Mouse (Mus musculus) CD8-positive naive resting alpha-beta T cell, adult 2 months (primary cell): Measurements from ENCODE around the gene Sqstm1.

ENCODE experiments used
- DNase-seq, 2 experiments: peaks; one replicate each; pipeline ENCODE4 v3.0.0; 2022; ENCODE audit warnings: low read depth in 2 of 2, low spot score in 2 of 2

Gene Sqstm1

DNA sequence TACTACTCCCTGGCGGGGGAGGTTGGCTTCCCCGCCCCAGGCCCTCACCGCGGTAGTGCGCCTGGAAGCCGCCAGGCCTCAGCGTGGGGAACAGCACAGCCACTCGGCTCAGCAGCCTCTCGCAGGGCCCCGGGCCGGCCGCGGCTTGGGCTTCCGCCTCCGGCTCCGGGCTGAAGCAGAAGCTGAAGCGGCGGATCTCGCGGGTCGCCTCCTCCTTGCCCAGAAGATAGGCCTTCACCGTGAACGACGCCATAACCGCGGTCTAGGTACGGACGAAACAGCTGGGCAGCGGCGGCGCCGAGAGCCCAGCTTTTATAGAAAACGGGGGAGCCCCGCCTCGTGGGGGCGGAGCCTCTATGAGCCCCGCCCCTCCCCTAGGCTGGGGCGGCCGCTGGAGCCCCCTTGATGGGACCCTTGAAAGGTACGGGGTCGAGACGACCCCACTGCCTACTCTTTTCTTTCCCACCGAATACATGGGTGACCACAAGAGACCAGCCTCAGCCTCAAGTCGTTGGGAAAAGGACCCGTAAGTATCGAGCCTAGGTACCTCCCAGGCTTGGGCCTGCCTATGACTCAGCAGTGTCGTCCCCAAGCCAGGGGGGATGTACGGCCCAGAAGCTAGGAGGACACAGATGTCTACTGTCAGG lies at the start of gene Sqstm1, which contains the start of gene Mgat4b:
Gene Sqstm1, minus strand, starts transcription at position 323 of the 647 bp plus-strand sequence.
Gene Mgat4b, plus strand, starts transcription at position 386 of the 647 bp plus-strand sequence.
- peak; percentile 79 to 84 for DNase-seq

DNA sequence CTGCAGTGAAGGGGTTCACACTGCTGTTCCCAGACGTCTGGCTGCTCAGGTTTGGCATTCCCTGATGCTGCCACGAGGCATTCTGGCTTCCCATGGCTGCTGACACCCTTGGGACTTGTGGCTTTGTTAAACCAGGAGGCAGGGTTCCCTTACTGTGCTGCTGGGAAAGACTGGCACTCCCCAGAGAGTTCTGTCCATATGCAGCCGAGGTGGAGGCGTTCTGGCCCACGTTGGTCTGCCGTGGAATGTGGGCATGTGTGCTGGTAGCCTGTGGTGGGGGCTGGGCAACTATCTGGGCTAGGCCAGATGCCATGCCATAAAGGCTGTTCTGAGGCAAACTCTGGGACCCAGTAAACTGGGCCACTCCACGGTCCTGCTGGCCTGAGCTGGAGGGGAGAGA lies 47.7 kb upstream of the Sqstm1 start:
- no peak for DNase-seq

GRCm38 (mm10) chr11:50256615-50257014 lies 46.0 kb upstream of the Sqstm1 start:
- DNase-seq, result no peak

DNA sequence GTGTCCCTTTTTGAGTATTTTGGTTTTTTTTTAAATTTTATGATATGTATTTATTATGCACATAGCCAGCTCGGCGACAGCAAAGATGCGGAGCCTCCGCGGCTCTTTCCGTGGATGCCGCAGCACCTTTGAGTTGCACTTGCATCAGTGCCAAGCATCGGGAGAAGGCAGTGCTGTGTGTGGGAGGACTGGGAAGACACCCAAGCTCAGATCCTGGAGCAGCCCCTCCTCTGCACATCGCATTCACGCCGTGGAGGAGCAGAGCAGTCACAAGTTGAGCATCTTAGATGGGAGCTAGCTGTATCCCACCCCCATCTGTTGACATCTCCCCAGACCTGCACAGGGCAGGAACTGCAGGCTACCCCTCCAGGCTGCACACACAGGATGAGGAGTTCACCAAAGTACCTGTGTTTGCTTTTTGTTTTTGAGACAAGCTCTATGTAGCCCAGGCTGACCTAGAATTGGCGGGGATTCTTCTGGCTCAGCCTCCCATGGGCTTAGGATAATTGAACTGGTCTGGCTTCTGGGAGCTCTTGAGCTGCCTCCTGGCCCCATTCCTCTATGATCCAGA lies 43.5 kb upstream of the Sqstm1 start:
- no peak for DNase-seq

DNA sequence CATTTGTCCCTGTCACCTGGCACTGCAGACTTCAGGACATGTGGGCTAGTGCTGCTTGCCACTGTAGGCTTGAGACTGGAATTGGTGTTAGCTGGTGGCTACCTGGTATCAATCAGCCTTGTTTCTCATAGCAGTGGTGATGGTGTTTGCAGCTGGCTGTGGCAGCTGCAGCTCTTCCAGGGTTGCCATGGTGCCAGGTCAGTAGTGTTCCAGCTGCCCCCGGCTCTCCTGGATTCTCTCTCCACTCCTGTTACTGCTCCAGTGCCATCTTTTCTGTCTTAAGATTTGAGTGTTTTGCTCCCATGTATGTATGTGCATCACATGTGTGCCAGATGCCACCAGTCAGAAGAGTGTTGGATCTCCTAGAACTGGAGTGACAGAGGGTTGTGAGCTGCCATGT lies 42.8 kb upstream of the Sqstm1 start:
- no peak for DNase-seq

DNA sequence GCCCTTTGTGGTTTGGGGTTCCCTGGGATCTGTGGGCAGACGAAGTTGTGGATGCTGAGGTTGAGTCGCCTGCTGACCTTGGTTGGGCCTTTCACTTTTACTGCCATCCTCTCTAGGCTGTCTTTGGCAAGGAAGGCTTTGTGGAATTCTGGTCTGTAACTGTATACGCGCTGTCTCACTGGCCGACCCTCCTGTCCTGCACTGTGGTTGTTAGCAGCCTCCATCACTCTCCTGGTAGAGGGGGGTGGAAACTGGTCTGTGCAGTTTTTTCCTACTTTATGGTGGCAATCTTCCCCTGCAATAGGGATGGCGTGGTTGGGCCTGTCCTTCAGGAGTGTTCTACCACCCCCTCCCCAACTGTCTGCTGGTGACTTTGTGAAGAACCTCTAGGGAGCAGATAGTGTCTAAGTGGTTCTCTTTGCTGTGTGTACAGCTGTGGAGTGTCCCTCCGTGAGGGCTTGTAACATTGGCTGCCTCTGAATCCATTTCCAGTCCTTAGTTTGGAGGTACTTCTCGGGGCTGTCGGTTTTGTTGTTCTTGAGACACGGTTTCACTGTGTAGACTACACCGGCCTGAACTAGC lies 42.1 kb upstream of the Sqstm1 start:
- DNase-seq, result no peak

DNA sequence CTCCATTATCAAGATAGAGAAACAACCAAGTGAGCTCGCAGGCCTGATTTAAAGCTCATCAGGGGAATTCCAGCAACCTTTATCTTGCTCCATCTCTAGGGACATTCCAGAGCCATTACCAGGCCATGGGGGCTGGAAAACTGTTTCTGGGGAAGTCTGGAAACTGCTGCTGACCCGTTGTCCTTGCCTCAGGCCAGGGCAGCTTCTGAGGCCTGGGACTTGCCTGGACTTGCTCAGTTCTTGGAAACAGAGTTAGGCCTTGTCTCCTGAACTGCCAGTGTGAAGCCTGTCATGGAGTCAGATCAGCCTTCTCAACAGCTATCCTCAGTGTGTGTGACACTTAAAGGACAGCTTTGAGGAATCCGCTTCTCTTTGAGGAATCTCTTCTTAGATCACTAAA lies 41.5 kb upstream of the Sqstm1 start:
- DNase-seq, result no peak

GRCm38 (mm10) chr11:50248473-50249171 lies 38.0 kb upstream of the Sqstm1 start:
- no peak for DNase-seq

- DNase-seq, result no peak
Observed at GRCm38 (mm10) chr11:50245269-50245668, 34.6 kb upstream of the Sqstm1 start.

DNA sequence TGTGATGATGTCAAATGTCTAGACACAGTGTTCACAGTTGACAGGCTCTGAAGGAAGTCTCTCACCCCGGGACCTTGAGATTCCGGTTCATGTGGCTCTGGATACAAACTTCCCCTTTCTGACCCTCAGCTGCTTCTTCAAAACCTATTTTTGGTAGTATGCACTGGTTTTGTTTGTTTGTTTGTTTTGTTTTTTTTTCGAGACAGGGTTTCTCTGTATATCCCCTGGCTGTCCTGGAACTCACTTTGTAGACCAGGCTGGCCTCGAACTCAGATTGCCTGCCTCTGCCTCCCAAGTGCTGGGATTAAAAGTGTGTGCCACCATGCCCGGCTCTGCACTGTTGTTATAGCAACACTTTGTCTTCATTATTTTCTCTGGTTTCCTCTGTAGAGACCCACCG lies 33.3 kb upstream of the Sqstm1 start:
- DNase-seq, result no peak

- no peak for DNase-seq
Observed at GRCm38 (mm10) chr11:50240235-50240911, 29.7 kb upstream of the Sqstm1 start.

DNA sequence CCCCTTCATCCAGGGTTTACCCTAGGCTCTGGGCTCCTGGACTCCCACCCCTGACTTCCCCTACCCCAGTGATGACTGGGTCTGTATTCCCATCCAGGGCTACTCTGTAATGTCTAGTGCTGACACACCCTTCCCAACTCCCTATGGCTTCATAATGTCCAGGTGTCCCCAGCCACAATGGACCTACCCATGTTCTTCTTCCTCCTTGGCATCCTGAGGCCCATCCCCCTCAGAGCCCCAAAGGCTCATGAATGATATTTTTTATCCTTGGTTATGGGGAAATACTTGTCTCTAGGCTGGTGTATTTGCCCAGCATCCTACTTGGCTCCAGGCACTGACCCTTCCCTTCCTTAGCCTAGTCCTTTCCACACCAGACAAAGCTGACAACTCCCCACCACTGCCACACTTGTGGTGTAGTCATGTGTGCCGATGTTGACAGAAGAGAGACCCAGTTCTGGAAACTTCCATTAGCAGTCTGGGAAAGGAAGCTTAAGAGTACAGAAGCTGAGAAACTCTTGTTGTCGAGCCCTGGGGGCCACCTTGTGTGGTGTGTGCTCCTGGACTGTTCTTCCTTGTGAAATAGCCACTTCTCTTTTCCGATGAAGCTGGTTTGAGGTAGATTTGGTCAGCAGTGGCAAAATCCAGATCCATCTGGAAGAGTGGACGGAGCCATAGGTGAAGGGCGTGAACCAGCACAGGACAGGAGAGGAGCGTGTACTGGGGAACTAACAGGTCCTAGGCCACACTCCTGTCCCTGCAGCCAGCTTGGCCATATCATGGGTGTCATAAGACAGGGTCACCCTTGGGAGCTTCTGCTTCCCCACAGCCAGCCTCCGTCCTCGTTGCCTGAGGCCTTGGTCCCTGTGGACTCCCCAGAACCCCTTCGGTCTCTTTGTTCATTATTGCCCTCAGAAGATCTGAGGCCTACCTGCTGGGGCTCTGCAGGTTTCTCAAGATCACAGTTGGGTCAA lies 28.5 kb upstream of the Sqstm1 start:
- no peak for DNase-seq

DNA sequence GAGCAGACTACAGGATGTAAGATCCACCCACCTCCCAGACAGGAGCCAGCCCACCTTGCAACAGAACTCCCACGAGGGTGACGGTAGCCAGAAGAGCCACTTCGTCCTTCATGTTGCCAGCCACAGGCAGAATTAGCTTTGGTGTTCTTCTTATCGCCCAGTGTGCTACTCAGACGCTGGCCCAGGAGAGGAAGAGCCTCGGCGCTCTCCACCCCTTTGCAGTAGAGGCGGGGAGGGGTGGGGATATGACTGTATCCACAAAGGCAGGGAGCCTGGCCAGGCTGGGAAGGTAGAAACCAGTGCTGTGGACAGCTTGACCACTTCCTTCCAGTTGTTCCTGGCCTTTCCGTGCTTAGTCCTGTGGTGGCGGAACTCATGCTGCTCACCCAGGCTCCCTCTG lies 27.7 kb upstream of the Sqstm1 start, which contains the start of gene Ltc4s:
Gene Ltc4s, minus strand, starts transcription at position 293 of the 400 bp plus-strand sequence.
- no peak for DNase-seq

GRCm38 (mm10) chr11:50236937-50237835 lies 26.6 kb upstream of the Sqstm1 start:
- no peak for DNase-seq

DNA sequence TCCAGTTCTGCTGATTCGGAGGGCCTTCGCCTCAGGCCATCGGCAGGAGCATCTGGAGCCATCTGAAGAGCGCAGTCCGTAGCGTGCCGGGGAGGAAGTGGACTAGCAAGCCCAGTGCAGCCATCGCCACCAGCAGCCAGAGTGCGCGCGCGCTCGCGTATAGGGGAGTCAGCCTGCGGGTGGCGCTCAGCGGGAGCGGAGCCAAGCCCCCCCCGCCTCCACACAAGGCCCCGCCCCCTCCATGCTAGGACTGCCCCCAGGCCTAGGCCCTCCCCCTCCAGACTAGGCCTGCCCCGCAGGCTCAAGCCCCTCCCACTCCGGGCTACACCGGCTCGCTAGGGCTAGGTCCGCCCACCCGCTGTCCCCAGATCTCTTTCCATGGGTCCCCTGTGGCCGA lies 25.9 kb upstream of the Sqstm1 start:
- DNase-seq, result peak; percentile 83 to 92

GRCm38 (mm10) chr11:50234606-50235005 lies 24.0 kb upstream of the Sqstm1 start:
- no peak for DNase-seq

DNA sequence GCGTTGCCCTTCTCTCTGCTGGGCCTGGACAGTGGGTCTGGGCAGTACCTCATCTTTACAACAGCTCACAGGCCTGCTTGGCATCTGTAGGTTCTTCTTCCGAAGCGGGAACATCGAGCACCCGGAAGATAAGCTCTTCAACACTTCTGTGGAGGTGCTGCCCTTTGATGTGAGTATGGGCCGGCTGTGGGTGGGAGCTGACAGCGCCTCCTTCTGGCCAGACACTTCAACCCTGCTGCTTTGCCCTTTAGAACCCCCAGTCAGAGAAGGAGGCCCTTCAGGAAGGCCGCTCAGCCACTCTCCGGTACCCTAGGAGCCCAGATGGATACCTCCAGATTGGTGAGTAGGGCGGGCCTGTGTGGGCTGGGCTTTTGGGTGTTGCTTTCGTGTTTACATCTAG lies 23.4 kb upstream of the Sqstm1 start:
- DNase-seq, result no peak

GRCm38 (mm10) chr11:50233022-50233421 lies 22.4 kb upstream of the Sqstm1 start:
- DNase-seq, result no peak

DNA sequence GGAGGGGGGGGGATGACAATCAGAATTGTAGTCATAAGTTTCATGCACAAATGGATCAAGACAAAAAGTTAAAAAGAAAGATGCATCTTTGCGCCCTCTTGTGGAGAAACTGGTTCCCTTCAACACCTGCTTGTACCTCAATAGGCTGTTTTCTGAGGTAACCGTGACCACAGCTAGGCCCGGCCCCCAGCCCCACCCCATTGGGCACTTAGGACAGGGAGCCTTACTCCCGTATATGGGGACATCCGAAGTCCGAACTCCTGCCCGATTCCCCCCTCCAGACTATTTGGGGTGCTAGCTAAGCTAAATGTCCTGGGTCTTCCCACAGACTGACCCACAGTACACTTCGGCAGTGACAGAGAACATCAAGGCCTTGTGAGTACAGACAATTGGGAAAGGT lies 20.8 kb upstream of the Sqstm1 start:
- DNase-seq, result peak; percentile 57 to 81
